Mouse (Mus musculus): ENCODE data around the gene Tns1.

The Tns1 gene

GRCm38 (mm10) chr1:74091611-74092224 is 32.5 kb downstream of the Tns1 start:
- no peak for DNase-seq (ENCODE audit: low read depth, low spot score)

DNA sequence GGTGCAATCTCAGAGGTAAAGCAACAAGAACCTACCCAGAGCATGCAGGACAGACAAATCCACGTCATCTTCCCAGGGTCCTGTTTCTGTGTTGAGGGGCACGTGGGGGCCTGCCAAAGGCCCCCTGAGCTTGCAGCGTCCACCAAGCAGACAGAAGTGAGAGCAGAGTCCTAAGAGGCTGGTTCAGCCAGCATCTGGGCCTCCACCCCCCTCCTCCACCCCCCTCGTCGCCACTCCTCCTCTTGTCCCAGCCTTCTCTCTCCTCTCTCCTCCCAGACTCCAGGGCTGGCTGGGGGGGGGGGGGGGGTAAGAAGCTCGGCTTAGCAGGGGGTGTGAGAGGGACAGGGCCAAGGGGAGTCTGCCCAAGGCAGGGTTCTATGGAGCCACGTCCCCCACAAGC is 33.1 kb downstream of the Tns1 start:
- no peak for DNase-seq (ENCODE audit: low read depth, low spot score)

GRCm38 (mm10) chr1:74090329-74090728 is 33.9 kb downstream of the Tns1 start:
- no peak for DNase-seq (ENCODE audit: low read depth, low spot score)

DNA sequence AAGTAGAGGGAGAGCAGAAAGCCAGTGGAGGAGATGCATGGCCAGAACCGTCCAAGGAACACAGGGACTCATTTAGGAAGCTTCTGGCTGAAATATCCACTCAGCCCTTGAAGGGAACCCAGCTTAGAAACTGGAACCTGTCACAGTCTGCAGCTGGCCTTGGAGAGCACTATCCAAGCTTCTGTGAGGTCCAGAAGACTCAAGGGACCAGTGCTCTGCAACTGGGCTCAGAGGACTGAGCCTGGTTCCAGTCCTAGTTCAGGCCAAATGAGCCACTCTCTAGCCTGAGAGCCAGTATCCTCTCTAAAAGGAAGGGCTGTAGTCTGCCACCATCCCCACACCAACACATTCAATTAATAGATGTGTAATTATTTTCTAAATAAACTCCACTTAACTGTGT is 35.7 kb downstream of the Tns1 start:
- no peak for DNase-seq (ENCODE audit: low read depth, low spot score)

GRCm38 (mm10) chr1:74085566-74085965 is 38.7 kb downstream of the Tns1 start:
- DNase-seq (ENCODE audit: low read depth, low spot score): no peak

- no peak for DNase-seq (ENCODE audit: low read depth, low spot score)
Observed at GRCm38 (mm10) chr1:74084752-74085151, 39.5 kb downstream of the Tns1 start.

DNA sequence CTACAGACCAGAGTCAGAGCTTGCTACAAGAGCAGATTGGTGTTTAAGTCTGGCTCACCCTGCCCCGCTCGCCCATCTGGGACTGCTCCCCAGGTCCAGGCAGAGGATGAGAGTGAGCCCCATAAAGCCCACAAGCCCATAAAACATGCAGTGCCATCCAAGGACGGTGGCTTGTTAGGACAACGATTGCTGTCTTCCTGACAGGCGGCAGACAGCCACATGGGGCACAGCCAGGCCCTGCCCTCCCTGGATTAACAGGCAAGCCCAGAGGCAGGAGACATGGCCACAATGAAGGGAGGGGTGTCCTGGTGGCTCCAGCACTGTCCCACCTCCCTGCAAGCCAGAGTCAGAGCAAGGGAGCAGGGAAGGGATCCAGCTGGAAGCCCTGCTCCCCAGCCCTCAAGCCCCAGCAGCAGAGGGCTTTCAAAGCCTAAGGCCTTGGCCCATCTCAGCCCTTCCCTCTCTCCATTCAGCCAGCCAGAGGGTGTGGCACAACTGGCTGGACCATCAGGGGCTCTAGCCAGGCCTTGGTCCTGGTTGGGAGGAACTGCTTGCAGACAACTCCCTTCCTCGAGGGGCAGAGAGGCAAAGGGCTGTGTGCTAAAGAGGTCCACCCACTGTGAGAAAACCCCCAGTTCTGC is 40.1 kb downstream of the Tns1 start:
- no peak for DNase-seq (ENCODE audit: low read depth, low spot score)

DNA sequence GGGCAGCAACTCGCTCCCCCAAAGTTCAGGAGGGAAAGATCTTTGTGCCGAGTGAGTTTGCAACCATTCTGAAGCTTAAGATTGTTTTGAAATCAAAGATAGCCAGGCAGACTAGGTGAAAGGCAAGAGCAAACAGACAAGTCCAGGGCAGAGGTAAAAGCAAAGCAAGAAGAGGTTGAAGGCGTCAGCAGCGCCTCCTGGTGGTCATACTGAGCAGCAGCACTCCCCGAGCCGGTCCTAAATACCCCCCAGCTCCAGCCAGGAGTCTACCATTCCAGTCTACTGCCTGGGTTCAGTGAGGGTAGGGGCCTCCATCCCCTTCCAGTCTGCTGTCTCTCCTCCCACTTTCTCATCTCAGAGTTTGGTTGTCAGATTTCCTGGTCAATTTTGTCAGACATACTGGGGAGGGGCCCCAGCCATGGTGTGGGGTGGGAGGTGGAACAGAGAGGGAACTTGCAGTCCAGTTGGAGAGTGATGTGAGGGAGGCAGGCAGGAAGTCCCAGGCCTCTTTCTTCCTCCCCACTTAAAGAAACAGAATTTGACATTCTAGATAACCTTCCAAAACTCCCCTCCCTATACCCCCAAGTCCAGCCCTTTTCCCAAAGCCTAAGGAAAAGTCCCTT is 41.3 kb downstream of the Tns1 start:
- peak; percentile 30 for DNase-seq (ENCODE audit: low read depth, low spot score)

DNA sequence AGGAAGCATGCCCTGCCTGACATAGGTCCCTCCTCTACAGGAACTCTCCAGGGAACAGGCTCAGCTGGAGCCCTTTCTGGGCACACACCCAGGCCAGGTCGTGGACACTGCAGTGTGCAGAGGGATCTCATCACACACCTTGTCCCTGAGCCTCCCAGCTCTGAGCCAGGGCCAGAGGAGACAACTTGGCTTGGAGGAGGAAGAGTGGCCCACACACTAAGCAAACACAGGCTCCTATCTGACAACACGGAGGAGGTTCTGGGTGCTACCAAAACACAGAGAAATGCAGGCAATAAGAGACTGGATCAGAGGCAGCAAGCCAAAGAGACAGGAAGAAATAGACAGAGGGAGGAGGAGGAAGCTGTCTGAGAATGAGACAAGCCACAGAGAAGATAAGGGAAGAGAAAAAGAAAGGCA is 42.7 kb downstream of the Tns1 start:
- DNase-seq (ENCODE audit: low read depth, low spot score): no peak

GRCm38 (mm10) chr1:74077353-74077752 is 46.9 kb downstream of the Tns1 start:
- peak; percentile 47 for DNase-seq (ENCODE audit: low read depth, low spot score)

DNA sequence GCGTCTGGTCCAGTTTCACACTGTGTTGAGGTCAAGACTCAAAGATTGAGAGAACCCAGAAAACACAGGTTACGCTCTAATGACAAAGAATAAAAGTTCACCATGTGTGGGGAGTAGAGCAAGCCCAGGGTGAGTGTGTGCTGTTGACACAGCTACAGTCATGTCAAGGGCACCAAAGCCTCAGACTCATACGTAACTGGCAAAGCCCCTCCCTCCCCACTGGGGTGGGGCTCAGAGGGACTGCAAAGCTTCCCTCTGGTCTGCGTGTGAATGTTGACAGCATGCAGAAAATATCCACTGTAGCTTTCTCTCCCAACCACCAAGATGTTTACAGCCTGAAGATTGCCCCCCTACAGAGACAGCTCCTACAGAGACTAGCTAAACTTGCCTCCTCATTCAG is 48.0 kb downstream of the Tns1 start:
- no peak for DNase-seq (ENCODE audit: low read depth, low spot score)

DNA sequence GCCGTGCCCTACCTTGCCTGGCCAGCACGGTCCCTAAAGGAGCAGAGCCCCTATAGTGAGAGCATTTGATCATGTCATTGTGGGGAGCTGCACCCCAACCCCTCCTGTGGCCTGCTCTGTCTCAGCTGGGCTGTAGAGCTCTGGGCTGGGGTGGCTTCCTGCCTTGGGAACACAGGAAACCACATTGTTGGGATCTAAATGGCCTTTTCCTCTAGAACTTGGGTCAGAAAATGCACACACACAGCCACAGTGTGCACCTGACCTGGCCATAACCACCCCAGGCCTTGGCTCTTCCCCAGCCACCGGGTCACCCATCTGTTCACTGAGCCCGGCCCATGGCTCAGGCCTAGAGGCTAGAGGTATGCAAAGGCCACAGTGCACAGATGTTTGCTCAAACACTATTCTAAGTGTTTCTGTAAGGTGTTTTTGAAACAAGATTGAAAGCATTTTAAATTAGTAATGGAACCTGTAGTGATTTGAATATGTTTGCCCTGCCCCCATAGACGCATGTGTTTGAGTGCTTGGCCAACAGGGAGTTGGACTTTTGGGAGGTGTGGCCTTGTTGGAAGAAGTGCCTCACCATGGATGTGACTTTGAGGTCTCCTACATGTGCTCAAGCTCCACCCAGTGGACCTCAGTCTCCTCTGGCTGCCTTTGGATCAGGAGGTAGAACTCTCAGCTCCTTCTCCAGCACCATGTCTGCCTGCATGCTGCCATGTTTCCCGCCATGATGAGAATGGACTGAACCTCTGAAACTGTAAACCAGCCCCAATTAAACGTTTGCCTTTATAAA is 49.4 kb downstream of the Tns1 start:
- no peak for DNase-seq (ENCODE audit: low read depth, low spot score)

DNA sequence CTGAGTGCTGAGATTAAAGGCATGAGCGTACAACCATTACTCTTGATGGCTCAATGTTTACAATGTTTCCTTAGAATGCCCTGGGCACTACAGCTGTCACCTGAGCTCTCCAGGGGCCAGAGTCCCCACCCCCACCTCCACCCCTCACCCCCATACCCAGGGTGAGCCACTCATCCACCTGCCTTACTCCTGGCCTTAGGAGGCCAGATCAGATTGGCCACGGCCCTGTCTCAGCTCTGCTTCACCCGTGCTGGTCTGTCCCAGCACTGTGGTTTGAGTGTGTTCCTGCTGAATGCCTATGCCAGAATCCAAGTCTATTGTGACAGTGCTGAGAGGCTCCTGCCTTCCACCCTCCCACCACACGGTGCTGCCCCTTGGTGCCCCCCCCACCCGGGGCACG is 50.5 kb downstream of the Tns1 start:
- no peak for DNase-seq (ENCODE audit: low read depth, low spot score)

- DNase-seq (ENCODE audit: low read depth, low spot score): no peak
Observed at GRCm38 (mm10) chr1:74070745-74071144, 53.5 kb downstream of the Tns1 start.

GRCm38 (mm10) chr1:74070001-74070551 is 54.2 kb downstream of the Tns1 start:
- DNase-seq (ENCODE audit: low read depth, low spot score): no peak

DNA sequence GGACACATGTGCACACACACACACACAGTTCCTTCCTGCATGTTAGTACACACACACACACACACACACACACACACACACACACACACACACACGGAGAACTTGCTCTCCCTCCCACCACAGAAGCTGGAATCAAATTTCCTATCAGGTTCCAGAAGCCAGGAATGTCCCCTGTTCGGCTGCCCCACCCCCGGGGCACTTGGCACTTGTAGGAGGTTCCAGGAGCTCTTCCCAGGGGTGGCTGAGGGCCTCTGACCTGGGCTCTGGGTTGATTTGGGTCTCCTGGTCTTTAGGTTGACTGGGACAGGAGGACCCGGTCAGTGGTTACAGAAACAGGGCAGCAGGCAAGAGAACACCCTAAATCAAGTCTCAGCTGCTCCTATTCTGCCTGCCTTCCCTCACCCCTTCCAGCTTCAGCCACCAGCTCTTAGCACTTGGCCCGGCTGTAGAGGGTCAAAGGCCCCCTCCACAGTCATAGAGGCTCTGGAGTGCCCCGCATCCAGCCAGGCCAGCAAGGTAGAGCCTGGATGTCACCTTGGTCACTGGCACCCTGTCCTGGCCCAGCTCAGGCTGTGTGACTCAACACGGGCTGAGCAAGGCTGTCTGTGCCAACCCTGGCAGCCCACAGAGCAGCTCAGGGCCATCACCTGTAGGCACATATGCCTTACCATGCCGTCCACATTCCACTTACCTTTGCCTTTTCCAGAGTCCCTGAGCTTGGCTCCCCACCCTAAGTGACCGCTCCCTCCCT is 55.0 kb downstream of the Tns1 start:
- no peak for DNase-seq (ENCODE audit: low read depth, low spot score)

DNA sequence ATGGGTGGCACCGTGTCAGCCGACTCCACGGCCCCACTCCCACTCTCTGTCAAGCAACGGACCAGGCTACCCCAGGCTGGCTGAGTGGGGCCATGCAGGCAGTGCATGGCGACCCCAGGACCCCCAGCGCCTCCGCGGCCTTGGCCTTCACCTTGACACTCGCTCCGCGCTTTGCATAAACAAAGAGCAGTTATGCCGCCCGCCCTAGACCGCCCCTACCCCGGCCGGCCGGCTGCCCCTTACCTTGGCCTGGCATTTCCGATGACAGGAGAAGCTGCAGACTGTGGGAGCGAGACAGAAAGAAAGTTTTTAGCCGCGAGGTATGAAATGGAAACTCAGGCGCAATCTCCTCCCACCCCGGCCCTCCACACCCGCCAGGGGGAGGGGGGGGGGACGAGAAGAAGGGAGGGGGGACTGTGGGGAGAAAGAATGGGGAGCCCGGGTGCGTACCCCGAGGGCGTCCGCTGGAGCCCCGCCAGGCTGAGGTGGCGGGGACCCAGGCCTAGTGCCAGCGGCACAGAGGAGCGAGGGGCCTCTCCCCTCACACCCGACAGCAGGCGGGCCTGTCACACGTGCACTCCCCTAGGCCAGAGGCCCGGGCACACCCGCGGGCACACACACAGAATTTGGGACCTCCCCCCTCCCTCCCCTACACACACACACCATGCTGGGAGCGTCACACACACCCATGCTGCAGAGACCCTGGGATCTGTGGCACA is 55.7 kb downstream of the Tns1 start:
- no peak for DNase-seq (ENCODE audit: low read depth, low spot score)

DNA sequence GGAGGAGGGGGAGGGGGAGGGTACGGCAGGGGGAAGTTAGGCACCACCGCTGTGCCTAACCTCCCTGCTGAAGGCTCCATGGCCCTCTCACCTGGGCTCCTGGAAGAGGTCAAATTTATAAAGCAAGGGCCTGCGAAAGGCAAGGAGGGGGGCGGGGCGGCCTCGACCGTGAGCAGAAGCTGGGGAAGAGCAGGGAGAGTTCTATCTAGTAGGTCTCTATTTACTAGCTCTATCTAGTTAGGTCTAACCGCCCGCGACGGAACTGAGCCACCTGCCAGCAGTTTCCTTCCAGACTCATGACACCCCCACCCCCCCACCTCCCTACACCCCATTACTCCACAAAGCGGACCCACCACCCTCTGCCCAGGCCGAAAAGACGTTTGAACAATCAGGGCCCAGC is 56.4 kb downstream of the Tns1 start:
- DNase-seq (ENCODE audit: low read depth, low spot score): no peak

- no peak for DNase-seq (ENCODE audit: low read depth, low spot score)
Observed at GRCm38 (mm10) chr1:74066576-74066975, 57.7 kb downstream of the Tns1 start.

DNA sequence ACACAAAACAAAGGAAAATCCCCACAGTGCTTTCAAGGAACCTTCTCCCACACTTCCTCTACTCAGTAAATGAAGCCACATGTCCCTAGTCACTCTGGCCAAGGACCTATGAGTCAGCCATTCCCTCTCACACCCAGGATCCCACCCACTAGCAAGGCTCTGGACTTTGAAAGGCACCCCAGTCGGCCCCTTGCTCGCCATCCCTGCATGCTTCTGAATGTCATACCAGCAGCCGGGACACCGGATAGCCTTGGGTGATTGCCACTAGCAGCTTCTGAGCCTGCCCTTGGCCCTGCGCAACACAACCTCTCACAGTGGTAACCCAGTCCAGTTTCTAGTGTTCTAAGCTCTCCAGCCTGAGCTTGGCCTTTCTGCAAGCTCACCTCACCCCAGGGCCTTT is 58.2 kb downstream of the Tns1 start:
- DNase-seq (ENCODE audit: low read depth, low spot score): no peak

DNA sequence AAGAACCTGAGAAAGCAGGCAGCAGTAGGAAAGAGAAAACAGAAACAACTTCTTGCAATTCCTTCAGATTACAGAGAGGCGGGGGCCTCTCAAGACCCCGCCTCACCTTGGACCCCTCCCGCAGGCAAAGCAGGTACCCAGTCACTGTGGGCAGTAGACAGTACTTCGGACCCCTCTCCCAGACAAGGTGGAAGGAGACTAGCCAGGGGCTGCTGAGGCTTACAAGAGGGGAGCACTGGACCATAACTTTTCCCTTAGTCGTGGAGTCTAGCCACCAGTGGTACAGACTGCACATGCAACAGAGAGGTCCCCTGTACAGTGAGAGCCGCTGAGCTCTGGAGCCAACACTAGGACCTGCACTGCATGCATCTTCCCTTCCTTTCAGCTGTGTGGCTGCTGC is 64.2 kb downstream of the Tns1 start:
- no peak for DNase-seq (ENCODE audit: low read depth, low spot score)
